Mouse (Mus musculus) adrenal gland, adult (tissue): Measurements from ENCODE around the gene Olfr19.
"Not testable (repeated sequence)": the region's sequence is repeated elsewhere in the genome, so short reads cannot be mapped to it uniquely, and the experiment has no call there.

Source experiments
- DNase-seq, 2 experiments: peaks; one replicate each; pipeline ENCODE4 v3.0.0; 2022 to 2023; ENCODE audit warnings: low spot score in 1 of 2; ENCODE audit not compliant: inconsistent age in 2 of 2

Olfr19 gene

GRCm38 (mm10) chr16:16676305-16676704 lies at the start of gene Olfr19:
Olfr19 (minus strand) TSS chr16:16676405.
- DNase-seq: no peak

GRCm38 (mm10) chr16:16684975-16685374 lies 8.8 kb upstream of the Olfr19 start:
- DNase-seq: no peak

- peak; percentile 9 to 74 for DNase-seq
Observed at GRCm38 (mm10) chr16:16684053-16684452, 7.8 kb upstream of the Olfr19 start.

- DNase-seq: no peak
Observed at GRCm38 (mm10) chr16:16664994-16665393, 11.2 kb downstream of the Olfr19 start.

GRCm38 (mm10) chr16:16664516-16664915 lies 11.7 kb downstream of the Olfr19 start:
- not testable (repeated sequence) for DNase-seq

GRCm38 (mm10) chr16:16645148-16645547 lies 31.1 kb downstream of the Olfr19 start:
- DNase-seq: no peak

GRCm38 (mm10) chr16:16633730-16634129 lies 42.5 kb downstream of the Olfr19 start:
- DNase-seq: peak in 1 of 2 experiments; percentile 19
